Mouse (Mus musculus): ENCODE results near the gene Add2. TPM values are rescaled to one million over a fixed set of nuclear protein-coding genes. Genes with fewer than 3 reads are reported as not detected.

Add2 gene
- total RNA-seq, 2 experiments from 2014 or later = 197 to 202 TPM

GRCm38 (mm10) chr6:86047510-86047909 is 19.0 kb downstream of the Add2 start:
- no peak for DNase-seq (ENCODE audit: low spot score in 2 of 2)

GRCm38 (mm10) chr6:86048509-86048908 is 20.0 kb downstream of the Add2 start:
- no peak for DNase-seq (ENCODE audit: low spot score in 2 of 2)

GRCm38 (mm10) chr6:86050586-86051268 is 22.2 kb downstream of the Add2 start:
- DNase-seq (ENCODE audit: low spot score in 2 of 2) = no peak

GRCm38 (mm10) chr6:86052032-86052459 is 23.6 kb downstream of the Add2 start:
- DNase-seq (ENCODE audit: low spot score in 2 of 2) = no peak

GRCm38 (mm10) chr6:86052556-86052955 is 24.1 kb downstream of the Add2 start:
- no peak for DNase-seq (ENCODE audit: low spot score in 2 of 2)

DNA sequence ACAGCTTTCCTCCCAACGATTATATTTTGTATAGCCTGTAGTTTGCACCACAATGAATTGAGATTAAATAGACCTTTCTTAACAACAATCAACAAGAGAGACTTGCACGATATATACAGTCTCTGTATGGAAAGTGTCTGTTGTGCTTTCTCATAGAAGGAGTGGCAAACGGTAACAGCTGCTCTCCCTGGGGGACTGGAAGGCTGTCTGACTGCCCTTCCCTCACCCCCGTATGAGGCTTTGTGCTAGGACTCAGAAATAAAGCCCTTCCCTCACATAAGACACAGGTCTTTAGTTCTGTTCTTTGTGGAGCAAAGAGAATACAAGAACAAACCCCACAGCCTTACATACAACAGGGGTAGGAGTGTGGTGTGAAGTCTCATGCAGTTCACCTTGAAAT is 24.6 kb downstream of the Add2 start:
- no peak for DNase-seq (ENCODE audit: low spot score in 2 of 2)

- no peak for DNase-seq (ENCODE audit: low spot score in 2 of 2)
These were observed 25.1 kb downstream of the Add2 start for GRCm38 (mm10) chr6:86053594-86053993.

DNA sequence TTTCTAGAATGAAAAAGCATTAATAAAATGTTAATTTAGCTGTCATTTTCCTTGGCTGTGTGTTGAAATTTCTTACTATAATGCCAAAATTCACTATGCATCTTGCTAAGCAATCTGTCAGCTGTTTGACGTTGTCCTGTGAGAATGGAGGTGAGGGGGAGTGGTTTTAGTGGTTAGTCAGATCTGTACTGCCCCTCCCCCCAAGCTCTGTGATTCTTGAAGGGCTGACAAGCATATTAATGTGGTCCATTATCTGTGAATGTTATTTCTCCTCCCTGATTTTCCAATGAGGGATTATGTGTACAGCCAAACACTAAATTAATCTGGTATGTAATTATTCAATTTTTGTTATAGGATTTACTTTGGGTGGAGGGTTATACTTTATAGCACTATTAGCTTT is 30.0 kb downstream of the Add2 start:
- DNase-seq (ENCODE audit: low spot score in 2 of 2) = no peak

DNA sequence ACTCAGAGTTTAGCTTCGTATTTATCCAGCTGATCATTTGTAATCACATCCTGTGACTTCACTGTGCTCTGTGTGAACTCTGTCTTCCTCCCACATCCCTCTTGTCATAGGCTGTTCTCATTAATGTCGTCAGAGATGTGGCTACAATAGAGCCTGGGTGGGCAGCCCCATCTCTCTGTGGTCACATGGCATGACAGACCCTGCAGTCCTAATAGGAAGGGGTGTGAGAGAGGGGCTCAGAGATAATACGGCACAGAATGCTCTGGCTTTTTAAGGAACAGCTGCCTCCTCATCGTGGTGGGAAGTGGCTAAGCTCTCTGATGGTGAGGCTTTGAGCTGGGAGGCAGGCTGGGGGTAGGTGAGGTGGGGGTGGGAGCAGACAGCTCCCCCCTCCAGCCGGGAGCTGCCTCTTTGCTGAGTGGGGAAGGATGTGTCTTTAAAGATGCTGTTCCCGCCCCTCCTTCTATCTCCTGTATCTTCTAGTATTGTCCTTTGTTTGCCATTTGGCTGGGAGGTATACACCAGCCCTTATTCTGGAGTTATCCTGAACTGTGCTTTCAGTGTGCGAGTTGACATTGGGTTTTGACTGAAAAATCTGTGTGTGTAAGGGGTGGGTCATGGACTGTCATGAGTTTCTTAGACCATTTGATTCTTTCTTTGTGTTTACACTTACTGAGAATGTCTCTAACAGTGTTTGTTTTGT is 30.8 kb downstream of the Add2 start:
- DNase-seq (ENCODE audit: low spot score in 2 of 2) = no peak

GRCm38 (mm10) chr6:86060170-86060569 is 31.7 kb downstream of the Add2 start:
- no peak for DNase-seq (ENCODE audit: low spot score in 2 of 2)

DNA sequence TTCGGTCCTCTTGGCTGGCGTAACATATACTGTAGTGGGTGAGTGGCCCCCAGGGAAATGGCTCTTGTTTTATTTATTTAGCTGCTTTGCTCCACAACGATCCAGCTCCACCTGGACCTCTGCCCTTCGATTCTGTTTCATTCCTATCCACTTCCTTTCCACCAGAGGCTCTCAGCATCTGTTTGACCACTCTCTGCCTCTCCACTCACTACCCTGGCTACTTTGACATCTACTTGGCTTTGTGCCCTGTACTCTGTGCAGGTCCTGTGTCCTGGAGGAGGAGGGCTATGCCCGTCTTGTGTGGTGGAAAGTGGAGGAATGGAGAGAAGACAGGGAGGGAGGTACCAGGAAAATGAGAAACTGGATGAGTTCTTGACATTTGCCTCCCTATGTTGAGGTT is 33.7 kb downstream of the Add2 start:
- no peak for DNase-seq (ENCODE audit: low spot score in 2 of 2)

GRCm38 (mm10) chr6:86062684-86063083 is 34.2 kb downstream of the Add2 start:
- no peak for DNase-seq (ENCODE audit: low spot score in 2 of 2)

GRCm38 (mm10) chr6:86064318-86065016 is 36.0 kb downstream of the Add2 start:
- DNase-seq (ENCODE audit: low spot score in 2 of 2) = peak; percentile 62 to 72

GRCm38 (mm10) chr6:86066727-86067126 is 38.2 kb downstream of the Add2 start:
- DNase-seq (ENCODE audit: low spot score in 2 of 2) = no peak

- DNase-seq (ENCODE audit: low spot score in 2 of 2) = no peak
These were observed 38.7 kb downstream of the Add2 start for GRCm38 (mm10) chr6:86067145-86067544.

DNA sequence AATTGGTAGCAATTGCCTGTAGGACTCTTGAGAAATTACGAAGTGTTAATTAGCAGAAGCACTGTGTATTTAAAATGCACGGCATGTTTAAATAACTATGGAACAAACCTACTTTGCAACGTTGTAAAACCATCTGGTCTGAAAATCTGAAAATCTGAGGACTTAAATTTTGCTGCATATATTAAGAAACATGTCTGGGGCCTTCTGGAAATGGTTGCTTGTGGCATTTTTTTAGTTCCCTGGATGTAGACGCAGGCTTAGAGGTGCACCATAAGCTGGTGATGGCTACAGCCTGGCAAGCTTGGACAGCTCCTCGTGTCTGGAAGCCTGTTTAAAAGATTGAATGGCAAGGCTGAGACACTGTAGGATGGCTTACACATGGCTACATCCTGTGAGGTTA is 40.5 kb downstream of the Add2 start:
- no peak for DNase-seq (ENCODE audit: low spot score in 2 of 2)

DNA sequence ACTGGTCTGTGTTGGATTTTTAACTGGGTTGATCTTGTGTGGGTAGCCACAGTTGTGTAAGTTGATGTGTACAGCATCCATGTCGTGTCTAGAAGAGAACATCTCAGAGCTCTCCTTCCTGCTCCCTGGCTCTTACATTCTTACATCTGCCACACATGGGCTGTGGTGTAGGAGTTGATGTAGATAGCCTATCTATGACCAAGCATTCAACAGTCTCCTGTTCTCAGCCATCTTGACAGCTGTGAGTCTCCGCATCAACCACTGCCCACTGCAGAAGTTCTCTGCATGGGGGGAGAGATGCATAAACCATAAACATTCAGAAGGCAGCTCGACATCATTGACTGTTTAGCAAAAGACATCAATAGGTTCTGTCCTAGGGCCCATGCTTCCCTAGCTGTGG is 41.4 kb downstream of the Add2 start:
- no peak for DNase-seq (ENCODE audit: low spot score in 2 of 2)

DNA sequence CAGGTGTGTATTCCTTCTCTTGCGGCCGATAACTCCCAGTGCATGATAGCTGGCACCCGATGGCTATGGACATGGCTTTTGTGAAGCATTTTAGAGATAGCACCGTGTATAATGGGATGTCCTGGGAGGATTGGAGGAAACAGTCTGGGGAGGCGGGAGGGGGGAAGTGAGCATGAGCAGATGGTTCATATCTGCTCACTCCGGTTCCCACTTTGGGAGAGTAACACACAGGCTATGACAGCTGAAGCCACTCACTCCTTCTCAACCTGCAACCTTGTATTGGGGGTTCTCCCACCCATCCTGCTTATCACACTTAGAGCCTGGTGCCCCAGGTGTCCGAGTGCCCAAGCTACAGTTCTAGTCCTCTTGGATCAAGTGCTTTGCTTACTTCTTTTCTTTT is 41.8 kb downstream of the Add2 start:
- no peak for DNase-seq (ENCODE audit: low spot score in 2 of 2)

DNA sequence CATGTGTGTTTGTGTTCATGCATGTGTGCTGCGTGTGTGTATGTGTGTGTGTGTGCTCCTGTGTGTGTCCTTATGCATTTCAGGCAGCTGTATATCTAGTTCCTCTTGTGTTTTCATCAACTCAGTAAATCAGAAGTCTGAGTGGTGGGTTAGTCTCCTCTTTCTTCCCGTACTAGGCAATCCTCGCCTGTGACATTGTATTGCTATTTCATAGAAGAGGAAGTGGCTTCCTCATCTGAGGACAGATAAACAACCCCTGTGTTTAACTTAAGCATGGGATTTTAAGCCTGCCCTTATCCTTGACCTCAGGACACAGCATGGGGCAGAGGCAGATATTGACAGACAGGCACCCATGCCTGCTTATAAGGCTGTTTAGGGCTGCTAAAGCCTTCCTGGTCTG is 45.4 kb downstream of the Add2 start:
- no peak for DNase-seq (ENCODE audit: low spot score in 2 of 2)

DNA sequence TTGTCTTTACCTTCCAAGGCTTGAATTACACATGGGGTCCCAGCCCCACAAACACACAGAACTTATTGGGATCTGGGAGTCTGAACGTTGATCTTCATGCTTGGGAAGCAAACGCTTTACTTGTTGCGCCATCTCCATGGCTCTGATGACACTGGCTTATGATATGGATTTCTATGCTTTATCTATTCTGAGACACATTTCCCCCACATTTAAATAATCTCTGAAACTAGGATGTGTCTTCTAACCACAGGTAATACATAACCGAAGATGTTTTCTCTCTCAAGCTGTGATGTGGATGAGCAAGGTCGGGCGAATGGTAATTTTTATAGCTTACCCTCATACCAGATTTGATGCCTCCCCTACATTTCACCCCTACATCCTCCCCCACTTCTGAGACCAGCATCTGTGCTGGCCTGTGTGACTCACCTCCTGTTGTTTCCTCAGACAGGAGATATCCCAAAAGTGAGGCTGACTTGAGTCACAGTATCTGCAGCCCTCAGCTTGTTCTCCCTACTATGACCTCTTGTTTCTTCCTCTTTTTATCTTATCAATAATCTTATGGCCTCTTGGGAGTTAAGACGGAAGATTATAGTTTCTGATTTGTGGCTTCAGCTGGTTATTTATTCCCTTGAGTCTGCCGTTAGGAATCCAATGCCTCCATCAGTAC is 46.2 kb downstream of the Add2 start:
- DNase-seq (ENCODE audit: low spot score in 2 of 2) = no peak

GRCm38 (mm10) chr6:86076525-86076924 is 48.0 kb downstream of the Add2 start:
- no peak for DNase-seq (ENCODE audit: low spot score in 2 of 2)

DNA sequence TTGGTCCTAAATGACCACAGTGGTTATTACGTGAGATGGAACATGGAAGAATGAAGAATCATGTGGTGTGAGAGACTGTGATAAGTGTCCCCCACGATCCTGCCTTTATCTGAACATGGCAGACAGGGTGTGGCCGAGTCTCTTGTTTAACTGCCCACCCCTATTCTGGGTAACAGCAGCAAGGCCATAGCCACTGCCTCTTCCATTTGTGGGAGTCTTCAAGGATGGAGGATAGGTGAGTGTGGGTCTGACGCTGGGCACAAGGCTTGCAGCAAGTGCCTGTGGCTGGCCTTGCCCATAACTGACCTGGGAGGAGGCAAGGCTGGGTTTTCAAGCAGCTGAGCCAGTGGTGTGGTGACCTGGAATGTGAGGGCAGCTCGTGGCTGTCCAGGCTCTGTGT is 49.4 kb downstream of the Add2 start:
- no peak for DNase-seq (ENCODE audit: low spot score in 2 of 2)

All from layer of hippocampus, postnatal 10 days (tissue).